In the genomic region with DNA sequence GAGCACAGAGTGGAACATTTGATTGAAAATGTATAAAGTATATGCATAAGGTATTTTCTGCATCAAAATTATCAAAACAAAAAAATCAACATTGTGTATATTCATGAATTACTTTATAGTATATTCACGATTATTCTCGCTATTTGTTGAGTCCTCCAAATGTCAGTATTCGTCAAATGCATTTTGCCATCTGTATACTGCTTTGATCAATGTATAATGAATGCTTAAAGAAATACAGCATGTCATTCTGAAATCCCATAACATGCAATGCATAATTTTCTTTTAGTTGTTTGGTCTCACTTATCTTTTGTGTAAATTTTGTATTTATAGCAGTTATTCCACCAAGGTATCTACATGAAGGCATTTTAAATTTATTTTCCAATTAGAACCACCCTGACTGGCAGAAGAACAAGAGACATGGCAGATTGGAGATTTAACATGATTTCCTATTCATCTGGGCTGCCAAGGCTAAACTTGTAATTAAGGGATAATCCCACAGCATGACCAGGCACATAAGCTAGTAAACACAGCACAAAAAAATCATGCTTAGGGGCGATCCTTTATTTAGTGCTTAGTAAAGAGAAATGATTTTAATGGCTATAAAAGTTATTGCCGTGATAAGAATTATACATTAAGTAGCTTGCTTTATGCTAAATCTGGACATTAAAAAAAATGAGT, we compare ENCODE assay signal across 18 mouse cellular contexts.
DNase-seq lines count a peak whose midpoint lies in the region; ATAC-seq and TF ChIP-seq lines count a peak whose summit lies in the region.
"Had no signal": no experiment of that assay in that cellular context is flagged by ENCODE, and none has a peak within 500 bp of the region (broad histone marks: within the 10 kb centered on the region; RNA-seq: fewer than 3 reads in every experiment).

No protein-coding gene starts in this region.

- no peak overlapping the region for H3K4me2 ChIP-seq in forebrain, embryonic 13.5 days
- H3K4me2 ChIP-seq in forebrain, postnatal 0 days (ENCODE audit: low read depth): no peak overlapping the region
- no peak overlapping the region for H3K4me2 ChIP-seq in hindbrain, postnatal 0 days (ENCODE audit: low read depth, low read length)
- no peak overlapping the region for H3K4me2 ChIP-seq in hindbrain, embryonic 12.5 days (replicated peaks)
- no peak overlapping the region for H3K4me2 ChIP-seq in midbrain, embryonic 15.5 days
- H3K4me2 ChIP-seq: heart, embryonic 11.5 days; heart, embryonic 15.5 days; hindbrain, embryonic 14.5 days had no signal

- H3K27me3 ChIP-seq in forebrain, embryonic 13.5 days: no peaks in the 10 kb centered on the region
- H3K27me3 ChIP-seq in forebrain, postnatal 0 days (ENCODE audit: insufficient read depth, low read length): no peaks in the 10 kb centered on the region
- H3K27me3 ChIP-seq in hindbrain, postnatal 0 days (ENCODE audit: insufficient read depth, low read length): no peaks in the 10 kb centered on the region
- no peaks in the 10 kb centered on the region for H3K27me3 ChIP-seq in hindbrain, embryonic 12.5 days
- H3K27me3 ChIP-seq in midbrain, embryonic 15.5 days (replicated peaks): no peaks in the 10 kb centered on the region
- H3K27me3 ChIP-seq: heart, embryonic 15.5 days had no signal

- H3K4me1 ChIP-seq in forebrain, embryonic 13.5 days: no peaks in the 10 kb centered on the region
- no peaks in the 10 kb centered on the region for H3K4me1 ChIP-seq in forebrain, postnatal 0 days (ENCODE audit: insufficient read depth)
- no peaks in the 10 kb centered on the region for H3K4me1 ChIP-seq in hindbrain, postnatal 0 days (ENCODE audit: insufficient read depth, low read length)
- no peaks in the 10 kb centered on the region for H3K4me1 ChIP-seq in hindbrain, embryonic 12.5 days
- no peaks in the 10 kb centered on the region for H3K4me1 ChIP-seq in midbrain, embryonic 15.5 days
- H3K4me1 ChIP-seq: embryonic facial prominence, embryonic 10.5 days; heart, embryonic 15.5 days had no signal

- no peak for TF ChIP-seq CTCF in forebrain, postnatal 0 days (IDR thresholded peaks at IDR 0.05; ENCODE audit: low read depth)
- TF ChIP-seq CTCF in hindbrain, postnatal 0 days (IDR thresholded peaks at IDR 0.05; ENCODE audit: low read depth): no peak

- H3K4me3 ChIP-seq in forebrain, embryonic 13.5 days: no peak overlapping the region
- no peak overlapping the region for H3K4me3 ChIP-seq in forebrain, postnatal 0 days (ENCODE audit: low read depth, low read length)
- no peak overlapping the region for H3K4me3 ChIP-seq in hindbrain, postnatal 0 days (ENCODE audit: low read length)
- H3K4me3 ChIP-seq in hindbrain, embryonic 12.5 days: no peak overlapping the region
- H3K4me3 ChIP-seq in midbrain, embryonic 15.5 days: no peak overlapping the region
- H3K4me3 ChIP-seq: embryonic facial prominence, embryonic 10.5 days; heart, adult 2 months; heart, embryonic 15.5 days had no signal

- DNase-seq in forebrain, postnatal 0 days: no peak
- peak; percentile 34 for DNase-seq in hindbrain, postnatal 0 days (ENCODE audit: low spot score)
- DNase-seq in retina, postnatal 1 day: peak; percentile 38
- no peak for DNase-seq in right cerebral cortex, postnatal 25 days
- DNase-seq: adrenal gland, postnatal 10 days; cerebellum, adult 18-20 months; cerebellum, adult 9-11 months; gastrocnemius, postnatal 14 days; heart, adult 2 months; heart, postnatal 14 days had no signal

- no peaks in the 10 kb centered on the region for H3K9me3 ChIP-seq in forebrain, embryonic 13.5 days (replicated peaks)
- no peaks in the 10 kb centered on the region for H3K9me3 ChIP-seq in forebrain, postnatal 0 days (ENCODE audit: low read length)
- no peaks in the 10 kb centered on the region for H3K9me3 ChIP-seq in hindbrain, postnatal 0 days (ENCODE audit: low read length)
- no peaks in the 10 kb centered on the region for H3K9me3 ChIP-seq in hindbrain, embryonic 12.5 days (replicated peaks)
- H3K9me3 ChIP-seq in midbrain, embryonic 15.5 days: no peaks in the 10 kb centered on the region
- H3K9me3 ChIP-seq: embryonic facial prominence, embryonic 10.5 days; heart, embryonic 15.5 days had no signal

- no peak overlapping the region for H3K9ac ChIP-seq in forebrain, embryonic 13.5 days
- no peak overlapping the region for H3K9ac ChIP-seq in forebrain, postnatal 0 days
- no peak overlapping the region for H3K9ac ChIP-seq in hindbrain, postnatal 0 days (replicated peaks; ENCODE audit: low read length)
- no peak overlapping the region for H3K9ac ChIP-seq in hindbrain, embryonic 12.5 days
- no peak overlapping the region for H3K9ac ChIP-seq in midbrain, embryonic 15.5 days
- H3K9ac ChIP-seq: heart, embryonic 15.5 days; hindbrain, embryonic 14.5 days had no signal

- 57% methylated on average over 5 of the region's 5 CpGs for WGBS in forebrain, embryonic 13.5 days
- 45% methylated on average over 5 of the region's 5 CpGs for WGBS in forebrain, postnatal 0 days
- 68% methylated on average over 5 of the region's 5 CpGs for WGBS in hindbrain, postnatal 0 days
- WGBS in hindbrain, embryonic 12.5 days: 91% methylated on average over 5 of the region's 5 CpGs
- 51% methylated on average over 5 of the region's 5 CpGs for WGBS in midbrain, embryonic 15.5 days

- ATAC-seq in forebrain, embryonic 13.5 days: peak; percentile 77
- ATAC-seq in forebrain, postnatal 0 days: no peak
- no peak for ATAC-seq in hindbrain, postnatal 0 days
- ATAC-seq in hindbrain, embryonic 12.5 days (ENCODE audit: low FRiP score): no peak
- peak; percentile 62; the same call in 1 of the 2 replicates for ATAC-seq in midbrain, embryonic 15.5 days (replicated peaks)
- ATAC-seq in megakaryocyte progenitor cell, adult 5-6 weeks (replicated peaks; ENCODE audit: poor library complexity): no peak

- no peak overlapping the region for H3K27ac ChIP-seq in forebrain, embryonic 13.5 days
- no peak overlapping the region for H3K27ac ChIP-seq in forebrain, postnatal 0 days (ENCODE audit: low read depth, low read length)
- H3K27ac ChIP-seq in hindbrain, postnatal 0 days: no peak overlapping the region
- H3K27ac ChIP-seq in hindbrain, embryonic 12.5 days: no peak overlapping the region
- no peak overlapping the region for H3K27ac ChIP-seq in midbrain, embryonic 15.5 days
- H3K27ac ChIP-seq: embryonic facial prominence, embryonic 10.5 days; heart, adult 2 months; heart, embryonic 15.5 days; hindbrain, embryonic 14.5 days had no signal

- H3K36me3 ChIP-seq in forebrain, embryonic 13.5 days (ENCODE audit: poor library complexity, severe bottlenecking): no peaks in the 10 kb centered on the region
- no peaks in the 10 kb centered on the region for H3K36me3 ChIP-seq in forebrain, postnatal 0 days (ENCODE audit: insufficient read depth)
- H3K36me3 ChIP-seq in hindbrain, postnatal 0 days (ENCODE audit: insufficient read depth, low read length): no peaks in the 10 kb centered on the region
- H3K36me3 ChIP-seq in hindbrain, embryonic 12.5 days: no peaks in the 10 kb centered on the region
- H3K36me3 ChIP-seq in midbrain, embryonic 15.5 days (replicated peaks): no peaks in the 10 kb centered on the region
- H3K36me3 ChIP-seq: embryonic facial prominence, embryonic 10.5 days; heart, embryonic 15.5 days had no signal

Comparison
In these comparisons a context has a peak if more than half of its experiments do, and no peak if none do; other contexts are left out.
1. ATAC-seq: peak in forebrain, embryonic 13.5 days (single experiment) and midbrain, embryonic 15.5 days (single experiment); none in forebrain, postnatal 0 days (single experiment), hindbrain, postnatal 0 days (single experiment), hindbrain, embryonic 12.5 days (single experiment) and megakaryocyte progenitor cell, adult 5-6 weeks (single experiment).
2. DNase-seq: peak in hindbrain, postnatal 0 days (single experiment) and retina, postnatal 1 day (single experiment); none in forebrain, postnatal 0 days (single experiment) and right cerebral cortex, postnatal 25 days (single experiment).